Mouse (Mus musculus) right cerebral cortex, postnatal 25 days (tissue): ENCODE results near the gene Cped1.
"Not testable (repeated sequence)": the region's sequence is repeated elsewhere in the genome, so short reads cannot be mapped to it uniquely, and the experiment has no call there.

Experiments
- DNase-seq: peaks from one replicate; pipeline ENCODE4 v3.0.0; 2022

The Cped1 gene

DNA sequence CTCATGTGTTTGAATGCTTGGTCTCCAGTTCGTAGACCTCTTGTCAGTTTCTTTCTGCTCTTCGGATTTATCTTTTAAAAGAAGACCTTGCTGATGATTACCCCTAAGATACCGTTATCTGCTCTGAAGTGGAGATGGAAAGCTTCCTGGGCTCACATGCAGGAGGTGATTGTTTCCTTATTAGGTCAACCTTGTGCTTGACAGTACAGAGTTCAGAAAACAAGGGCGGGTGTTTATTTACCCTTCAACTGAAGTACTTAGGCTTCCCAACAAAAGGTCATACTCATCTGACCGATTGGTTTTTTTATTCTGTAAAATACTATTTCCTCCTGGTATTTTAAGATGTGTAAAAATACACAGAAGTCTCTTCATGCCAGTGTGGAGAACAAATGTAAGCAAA lies 106.1 kb downstream of the Cped1 start:
- no peak for DNase-seq

DNA sequence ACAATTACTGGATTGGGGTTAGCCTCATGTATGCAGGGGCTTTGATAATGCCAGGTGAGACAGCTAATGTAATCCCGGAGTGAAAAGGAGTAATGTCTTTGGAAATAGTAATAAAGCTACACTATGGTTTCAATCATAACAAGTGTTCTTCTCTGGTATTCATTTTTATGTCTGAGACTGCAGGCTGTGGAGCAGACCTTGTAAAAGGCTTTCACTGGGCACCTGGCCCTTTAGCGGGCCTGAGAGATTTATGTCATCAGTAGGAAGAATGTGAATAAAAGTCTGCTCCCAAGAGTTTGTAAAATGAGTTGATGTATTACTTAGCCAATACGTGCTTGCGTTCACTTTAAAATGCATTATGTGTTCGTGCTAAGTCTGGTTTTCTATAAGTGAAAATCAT lies 108.1 kb downstream of the Cped1 start:
- no peak for DNase-seq

DNA sequence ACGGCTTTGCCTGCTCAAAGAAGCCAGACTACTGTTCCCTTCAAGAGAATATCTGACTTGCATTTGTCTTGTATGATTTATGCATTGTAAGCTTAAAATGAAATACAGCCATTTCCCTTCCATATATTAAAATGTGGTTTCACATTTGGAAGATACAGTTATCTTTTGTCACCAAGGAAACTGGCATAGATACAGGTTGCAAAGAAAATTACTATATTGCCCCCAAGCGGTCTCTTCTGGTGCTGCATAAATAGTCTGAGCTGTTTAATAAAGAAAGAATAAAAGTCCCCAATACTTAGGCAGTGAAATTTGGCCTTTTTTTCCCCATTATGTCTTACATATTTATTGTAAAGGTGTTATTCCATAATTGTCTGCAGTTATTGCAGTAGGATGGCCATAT lies 112.0 kb downstream of the Cped1 start:
- DNase-seq, result peak; percentile 7

DNA sequence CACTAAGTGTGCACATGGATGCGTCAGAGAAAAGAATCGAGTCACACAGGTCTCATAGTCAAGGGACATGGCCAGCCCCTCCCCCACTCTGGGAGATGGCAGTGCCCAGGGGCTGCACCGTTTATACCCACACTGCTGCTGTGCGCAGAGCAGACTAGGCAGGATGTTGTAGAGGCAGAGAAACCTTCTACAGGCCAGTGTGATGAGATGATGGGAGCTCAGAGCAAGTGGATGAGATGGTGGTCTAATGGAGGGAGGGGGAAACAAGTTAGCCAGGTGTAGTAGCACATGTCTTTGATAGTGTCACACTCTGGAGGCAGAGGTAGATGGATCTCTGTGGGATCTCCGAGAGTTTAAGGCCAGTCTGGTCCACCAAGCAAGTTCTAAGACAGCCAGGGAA lies 114.1 kb downstream of the Cped1 start:
- DNase-seq, result no peak

DNA sequence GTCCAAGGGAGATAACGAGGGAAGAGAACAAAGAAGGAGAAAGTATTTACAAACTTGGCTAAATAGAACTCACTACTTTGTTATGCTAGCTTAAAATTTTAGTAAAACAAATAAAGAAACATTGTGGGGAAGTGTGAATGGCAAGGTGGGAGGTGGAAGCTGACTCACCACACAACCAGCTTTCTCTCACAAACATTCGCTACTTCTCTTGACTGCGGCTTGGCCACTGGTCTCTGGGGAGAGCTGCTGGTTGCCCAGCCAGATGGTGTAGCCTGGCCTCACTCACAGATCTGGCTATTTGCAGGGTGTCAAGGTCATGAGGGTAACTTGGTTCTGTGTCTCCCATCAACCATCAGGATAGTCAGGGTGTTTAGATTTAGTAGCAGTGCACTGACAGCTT lies 116.2 kb downstream of the Cped1 start:
- peak; percentile 12 for DNase-seq

DNA sequence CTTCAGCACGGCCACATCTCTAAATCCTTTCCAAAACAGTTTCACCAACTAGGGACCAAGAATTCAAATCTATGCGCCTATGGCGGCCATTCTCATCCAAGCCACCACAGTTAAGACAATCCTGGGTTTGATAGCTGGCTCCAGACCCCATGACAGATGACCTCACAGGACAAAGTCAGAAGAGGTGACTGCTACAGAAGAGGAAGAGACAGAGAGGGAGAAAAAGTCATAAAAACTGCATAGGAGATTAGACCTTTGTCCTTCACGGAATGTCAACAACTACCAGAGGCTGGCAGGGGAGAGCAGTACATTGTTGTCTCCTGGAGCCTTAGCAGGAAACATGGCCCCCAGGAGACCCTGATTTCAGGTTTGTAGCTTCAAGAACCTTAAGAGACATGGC lies 117.0 kb downstream of the Cped1 start:
- DNase-seq, result no peak

DNA sequence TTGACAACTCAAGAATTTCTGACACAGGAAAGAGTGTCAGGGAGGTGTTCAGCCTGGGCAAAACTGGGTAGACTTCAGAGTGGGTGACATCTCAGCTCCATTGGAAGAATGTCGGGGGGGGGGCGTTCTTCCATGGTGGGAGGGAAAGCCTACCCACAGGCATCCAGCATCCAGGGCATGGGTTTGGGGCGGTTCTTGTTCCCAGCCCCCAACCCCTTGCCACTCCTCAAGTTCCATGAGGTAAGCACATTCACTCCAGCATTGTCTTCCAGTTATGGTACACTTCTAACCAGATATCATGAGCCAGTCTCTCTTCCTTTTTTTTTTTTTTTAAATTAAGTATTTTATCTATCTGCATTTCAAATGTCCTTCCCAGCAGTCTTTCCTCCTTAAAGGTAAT lies 118.0 kb downstream of the Cped1 start:
- DNase-seq, result no peak

DNA sequence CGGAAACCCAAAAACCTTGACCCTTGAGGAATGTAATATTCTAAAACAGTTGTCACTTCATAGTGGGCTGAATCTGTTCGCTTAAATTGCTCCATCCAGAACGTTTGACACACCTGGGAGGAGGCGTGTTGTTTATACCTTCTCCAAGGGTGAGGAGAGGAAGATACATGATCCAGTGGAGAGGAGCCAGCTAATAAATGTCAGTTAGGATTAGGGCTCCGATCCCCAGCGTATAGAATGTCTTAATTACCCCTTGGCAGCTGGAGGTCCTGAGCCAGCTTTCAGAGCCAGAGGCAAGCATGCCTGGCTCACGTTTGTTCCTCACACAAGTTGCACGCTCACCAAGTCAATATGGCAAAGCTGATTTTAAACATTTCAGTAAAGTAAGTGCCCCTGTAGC lies 118.5 kb downstream of the Cped1 start:
- DNase-seq, result no peak

DNA sequence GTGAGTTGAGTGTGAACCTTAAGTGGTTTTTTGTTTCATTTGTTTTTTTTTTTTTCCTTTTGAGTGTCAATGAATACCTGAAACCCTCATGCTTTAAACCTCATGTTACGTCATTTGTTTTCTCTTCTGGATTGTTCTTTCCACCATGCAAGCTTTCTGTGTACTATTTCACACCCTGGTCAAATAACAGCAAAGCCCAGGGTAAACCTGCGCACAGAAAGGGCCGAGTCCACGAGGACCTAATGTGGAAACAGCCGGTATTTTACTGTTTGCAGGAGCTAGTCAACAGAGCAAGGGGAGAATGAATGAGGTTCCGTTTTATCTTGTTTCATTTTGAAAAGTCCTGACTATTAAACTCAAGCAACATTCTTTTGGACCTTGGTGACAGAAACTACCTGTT lies 128.4 kb downstream of the Cped1 start:
- DNase-seq, result no peak

DNA sequence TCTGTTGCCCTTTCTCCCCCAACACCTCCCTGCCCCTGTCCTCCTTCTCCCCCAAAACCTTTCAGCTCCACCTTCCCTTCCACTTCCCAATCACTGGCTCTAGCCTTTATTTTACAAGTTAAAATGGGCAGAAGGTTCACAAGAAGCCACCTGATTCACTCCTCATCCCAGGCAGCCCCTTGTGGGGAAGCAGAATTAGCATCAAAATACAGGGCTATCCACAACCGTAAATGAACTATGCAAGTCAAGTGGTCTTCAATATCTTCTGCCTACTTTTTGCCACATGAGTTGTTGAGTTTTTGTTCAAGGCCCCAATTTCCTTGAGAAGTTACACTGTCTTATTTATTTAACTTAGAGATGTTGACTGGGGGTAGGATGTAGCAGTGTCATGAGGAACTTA lies 131.0 kb downstream of the Cped1 start:
- no peak for DNase-seq

DNA sequence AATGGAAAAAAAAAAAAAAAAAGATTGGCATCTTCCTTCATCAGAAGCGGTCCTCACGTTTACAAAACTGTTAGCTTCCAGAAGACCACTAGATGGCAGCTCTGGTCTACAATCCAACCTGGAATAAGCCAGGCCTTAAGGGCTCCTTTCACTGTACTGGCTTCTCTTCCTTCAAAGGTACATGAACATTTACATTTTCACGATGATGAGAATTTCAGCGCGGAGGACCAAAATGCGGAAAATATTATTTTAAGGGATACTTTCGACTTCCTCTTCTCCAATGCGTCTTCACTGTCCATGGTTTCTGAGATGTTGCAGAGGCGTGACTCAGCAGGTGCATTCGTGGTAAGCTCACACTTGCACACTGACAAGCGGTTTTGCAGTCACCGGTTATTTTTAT lies 136.4 kb downstream of the Cped1 start:
- peak; percentile 19 for DNase-seq

DNA sequence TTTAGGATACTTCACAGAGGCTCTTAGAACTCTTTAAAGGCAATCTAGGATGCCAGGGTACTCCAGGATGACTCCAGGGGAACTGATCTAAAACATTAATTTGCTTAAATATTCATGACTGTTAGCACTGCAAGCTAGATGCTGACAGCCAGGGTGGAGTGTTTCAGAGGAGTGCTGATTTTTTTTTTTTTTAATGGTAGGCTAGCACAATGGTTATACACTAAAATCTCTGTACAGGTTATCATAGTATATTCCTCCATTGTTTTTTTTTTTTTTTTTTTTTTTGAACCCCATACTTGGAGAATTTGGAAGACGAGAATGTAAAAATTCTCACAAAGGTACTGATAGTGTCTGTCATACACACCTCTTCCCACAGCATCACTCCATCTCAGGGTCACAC lies 137.0 kb downstream of the Cped1 start:
- no peak for DNase-seq

DNA sequence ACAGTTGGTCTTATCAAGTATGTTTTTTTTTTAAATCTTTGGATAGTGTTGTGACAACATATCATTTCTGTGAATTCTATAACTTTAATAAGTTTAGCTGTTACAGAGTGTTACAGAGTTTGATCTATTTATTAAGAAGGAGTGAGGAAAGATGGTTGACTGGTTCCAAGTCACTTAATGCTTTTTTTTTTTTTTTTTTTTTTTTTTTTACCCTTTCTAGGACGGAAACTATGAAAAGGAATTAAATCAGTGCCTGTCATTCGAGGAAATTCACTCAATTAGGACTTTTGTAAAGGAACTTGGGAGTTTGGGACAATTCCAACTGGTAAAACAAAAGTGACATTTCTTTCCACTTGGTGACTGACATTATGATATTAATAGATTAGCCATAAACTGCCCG lies 137.6 kb downstream of the Cped1 start:
- DNase-seq, result no peak

DNA sequence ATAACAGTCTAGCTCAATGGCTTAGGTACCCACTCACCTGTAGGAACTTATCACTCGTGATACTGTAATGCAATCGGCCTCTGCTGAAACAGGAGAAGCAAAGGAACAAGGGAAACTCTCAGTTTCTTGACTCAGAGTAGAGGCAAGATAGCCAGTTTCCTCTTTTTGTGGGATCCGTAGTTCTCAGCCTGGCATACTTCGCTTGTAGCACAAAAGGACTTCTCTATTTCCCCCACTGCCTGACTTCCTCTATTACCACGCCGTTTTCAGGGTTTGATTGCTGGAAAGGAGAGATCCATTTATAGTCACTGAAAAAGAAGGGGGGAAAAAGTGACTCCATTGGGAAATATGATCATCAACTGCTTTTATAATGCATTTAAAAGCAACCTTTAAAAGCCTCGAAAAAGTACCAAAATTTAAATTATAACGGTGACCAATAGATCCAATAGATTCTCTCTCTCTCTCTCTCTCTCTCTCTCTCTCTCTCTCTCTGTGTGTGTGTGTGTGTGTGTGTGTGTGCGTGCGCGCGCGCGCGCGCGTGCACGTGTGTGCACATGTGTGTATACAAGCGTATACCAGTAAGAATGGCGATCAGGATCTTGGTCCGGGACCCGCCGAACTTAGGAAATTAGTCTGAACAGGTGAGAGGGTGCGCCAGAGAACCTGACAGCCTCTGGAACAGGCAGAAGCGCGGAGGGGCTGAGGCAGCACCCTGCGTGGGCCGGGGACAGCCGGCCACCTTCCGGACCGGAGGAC lies 139.0 kb downstream of the Cped1 start:
- DNase-seq, result not testable (repeated sequence)

DNA sequence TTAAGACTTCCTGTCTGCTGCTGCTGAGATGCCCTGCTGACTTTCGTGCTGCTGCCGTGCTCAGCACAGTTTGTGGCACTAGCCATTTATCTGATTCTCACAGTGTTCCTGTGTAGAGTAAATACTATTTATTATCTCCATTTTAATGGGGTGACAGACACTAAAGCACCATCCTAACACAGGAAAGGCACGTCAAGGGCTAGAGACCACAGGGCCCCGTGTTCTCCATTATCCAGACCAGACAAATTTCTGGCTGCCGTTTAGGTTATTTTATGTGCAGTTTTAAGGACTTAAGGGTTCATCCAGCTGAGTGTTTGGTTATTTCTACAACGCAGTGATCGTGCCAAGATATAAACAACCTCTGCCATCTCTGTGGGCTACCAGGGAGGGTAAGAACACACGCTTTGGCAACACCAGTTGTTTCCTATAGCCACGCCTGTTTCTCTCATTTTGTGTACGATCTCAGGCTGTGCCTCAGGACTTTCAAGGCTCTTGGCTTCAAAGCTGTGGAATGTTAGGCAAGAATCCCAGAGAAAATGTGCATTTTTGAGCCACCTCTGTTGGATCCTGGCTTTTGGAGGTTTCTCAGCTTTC lies 149.4 kb downstream of the Cped1 start:
- no peak for DNase-seq

DNA sequence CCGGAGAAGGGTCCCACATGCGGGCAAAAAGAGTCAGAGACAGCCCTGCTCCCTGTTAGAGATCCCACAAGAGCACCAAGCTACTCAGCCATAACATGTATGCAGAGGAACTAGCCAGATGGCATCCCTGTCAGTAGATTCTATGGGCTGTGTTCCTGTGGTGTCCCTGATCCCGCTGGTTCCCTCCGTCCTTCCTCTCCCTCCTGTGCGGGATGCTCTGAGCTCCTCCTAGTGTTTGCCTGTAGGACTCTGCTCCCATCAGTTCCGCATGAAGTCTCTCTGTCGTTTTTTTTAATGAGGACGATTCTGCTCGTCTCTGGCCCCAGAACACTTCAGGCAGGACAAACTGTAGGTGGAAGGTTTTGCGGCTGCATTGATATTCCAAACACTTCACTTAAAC lies 151.1 kb downstream of the Cped1 start:
- no peak for DNase-seq

DNA sequence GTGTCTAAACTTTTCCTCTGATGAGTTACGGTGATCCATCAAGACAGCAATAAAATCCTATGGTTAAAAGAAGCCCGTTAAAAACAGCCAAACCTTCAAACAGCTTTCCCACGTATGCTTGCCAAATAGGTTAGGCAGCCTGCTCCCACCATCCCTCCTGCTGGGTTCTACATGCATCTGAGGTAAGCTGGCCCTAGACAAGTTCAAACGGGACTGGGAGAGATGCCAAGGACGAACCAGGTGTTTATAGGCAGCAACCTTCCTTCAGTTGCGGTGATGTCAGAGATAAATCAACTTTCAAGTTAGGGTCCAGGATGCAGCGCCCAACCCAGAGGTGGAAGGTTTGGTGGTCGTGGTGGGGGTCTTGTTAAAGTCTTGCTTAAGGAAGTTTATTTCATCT lies 155.1 kb downstream of the Cped1 start:
- no peak for DNase-seq

DNA sequence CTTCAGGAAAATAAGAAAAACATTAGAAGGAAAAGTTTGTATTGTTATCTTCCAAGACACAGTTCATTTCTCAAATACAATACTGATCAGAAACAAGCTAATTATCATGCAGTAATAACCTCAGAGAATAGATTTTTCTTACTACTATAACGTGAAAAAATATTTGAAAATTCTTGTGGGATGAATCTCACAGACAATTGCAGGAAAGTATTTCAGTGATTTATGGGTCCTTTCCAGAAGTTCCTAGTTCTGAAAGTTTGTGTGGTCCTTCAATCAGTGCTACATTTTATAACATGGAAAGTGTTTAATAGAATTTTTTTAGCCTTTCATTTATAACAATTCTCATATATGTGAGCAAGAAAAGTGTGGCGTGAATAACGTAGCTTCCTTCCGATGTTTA lies 161.5 kb downstream of the Cped1 start:
- DNase-seq, result no peak

DNA sequence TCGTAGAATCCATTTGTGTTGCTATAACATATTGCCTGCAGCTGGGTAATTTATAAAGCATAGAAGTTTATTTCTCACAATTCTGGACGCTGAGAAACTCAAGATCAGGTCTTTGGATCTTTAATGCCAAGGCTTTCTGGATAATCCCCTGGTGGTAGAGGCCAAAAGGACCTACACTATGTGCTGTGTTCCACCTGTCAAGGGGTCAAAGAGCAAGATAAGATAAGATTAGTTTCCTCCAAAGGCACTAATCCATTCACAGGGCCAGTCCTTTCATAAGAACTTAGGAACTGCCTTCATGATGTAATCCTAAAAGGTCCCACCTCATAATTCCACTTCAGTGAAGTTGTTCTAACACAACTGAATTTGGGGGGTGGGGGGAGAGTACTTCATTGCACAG lies 162.8 kb downstream of the Cped1 start:
- no peak for DNase-seq

DNA sequence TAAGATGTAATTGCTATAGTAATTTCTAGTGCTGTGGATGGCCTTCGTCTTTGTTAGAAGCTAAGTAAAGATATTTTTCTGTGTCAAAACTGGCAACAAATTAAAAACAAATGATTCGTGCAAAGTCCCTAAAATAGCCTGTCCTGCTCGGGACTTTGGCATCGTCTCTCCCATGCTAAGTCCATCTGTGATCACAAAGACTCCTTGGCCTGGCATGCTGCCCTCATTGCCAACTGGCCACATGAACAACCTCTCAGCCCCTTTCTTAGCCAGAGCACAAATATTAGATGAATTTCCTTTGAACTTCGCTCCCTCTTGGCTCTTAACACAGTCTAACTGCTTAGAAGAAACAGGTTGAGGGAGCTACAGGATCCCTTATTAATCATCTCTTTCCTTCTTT lies 171.7 kb downstream of the Cped1 start:
- DNase-seq, result no peak

DNA sequence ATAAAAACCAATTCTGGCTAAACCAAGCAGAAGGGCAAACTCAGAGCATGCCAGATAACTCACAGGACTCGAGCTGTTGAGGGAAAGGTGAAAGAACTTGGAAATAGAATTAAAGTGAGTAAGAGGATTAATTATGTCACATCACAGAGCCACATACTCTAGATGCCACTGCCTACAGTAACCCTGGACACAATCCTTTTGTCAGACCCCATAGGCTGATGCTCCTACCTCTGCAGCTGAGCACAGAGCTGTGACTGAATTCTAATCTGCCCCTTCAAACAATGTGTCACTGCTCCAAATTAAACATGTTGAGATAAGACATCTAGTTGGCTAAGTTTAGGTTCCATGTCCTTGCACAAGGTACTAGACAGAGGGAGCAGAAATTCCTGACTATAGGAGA lies 176.2 kb downstream of the Cped1 start:
- no peak for DNase-seq

DNA sequence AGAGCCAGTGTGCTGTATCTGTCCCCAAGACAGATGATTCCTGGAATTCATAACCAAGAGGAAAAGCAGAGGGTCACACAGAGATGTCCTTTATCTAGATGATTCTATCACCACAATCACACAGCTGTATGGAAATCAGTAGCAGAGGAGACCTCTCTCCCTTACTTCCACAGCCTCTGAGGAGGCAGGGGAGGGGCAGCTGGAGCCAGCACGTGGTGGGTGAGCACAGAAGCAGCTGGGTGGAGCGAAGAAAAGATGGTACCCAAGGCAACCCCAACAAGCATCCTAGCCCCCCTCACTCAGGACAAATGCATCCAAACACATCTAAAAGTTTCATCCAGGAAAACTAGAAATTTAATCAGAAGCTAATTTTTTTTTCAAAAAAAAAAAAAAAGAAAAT lies 182.7 kb downstream of the Cped1 start:
- DNase-seq, result no peak

DNA sequence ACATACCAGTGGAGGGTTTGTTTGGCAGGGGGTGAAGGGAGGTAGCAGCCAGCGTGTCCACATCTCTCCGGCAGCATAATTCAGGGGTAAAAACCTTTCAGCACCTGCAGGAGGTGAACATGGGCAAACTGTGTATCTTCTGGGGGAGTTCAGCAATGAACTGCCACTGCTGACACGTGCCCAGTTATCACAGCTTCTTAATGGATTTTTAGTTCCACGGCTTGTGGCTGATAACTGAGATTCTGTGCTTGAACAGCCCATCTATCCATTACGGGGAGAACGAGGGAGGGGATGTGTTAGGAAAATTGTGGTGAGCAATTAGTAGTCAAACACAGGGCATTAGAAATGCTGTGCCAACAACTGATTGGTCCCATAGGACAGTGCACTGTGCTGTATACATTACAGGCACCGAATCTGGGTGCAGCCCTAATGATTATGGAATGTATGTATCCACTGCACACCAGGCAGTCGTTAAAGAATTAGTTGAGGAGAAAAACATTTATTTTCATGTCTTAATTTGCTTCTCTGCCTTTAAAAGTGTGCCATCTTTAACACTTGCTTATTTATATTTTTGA lies 193.1 kb downstream of the Cped1 start:
- no peak for DNase-seq

DNA sequence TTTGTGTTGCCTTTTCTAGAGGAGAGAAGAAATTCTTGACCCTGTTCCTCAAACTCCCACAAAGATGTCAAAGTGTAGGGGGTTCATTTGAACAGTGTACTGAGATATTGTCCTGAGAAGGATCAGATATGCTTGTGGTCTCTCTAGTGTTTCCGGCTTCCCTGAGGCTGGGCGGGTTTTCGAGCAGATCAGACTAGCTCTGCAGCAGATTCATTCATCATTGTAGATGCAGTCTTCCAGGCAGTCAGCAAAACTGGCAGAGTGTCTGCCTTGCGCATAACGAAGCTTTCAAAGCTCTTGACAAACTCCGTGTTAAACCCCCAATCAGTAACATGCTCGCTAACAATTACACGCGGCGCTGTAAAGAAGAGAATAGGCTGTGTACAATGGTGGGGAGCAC lies 194.6 kb downstream of the Cped1 start:
- peak; percentile 17 for DNase-seq

DNA sequence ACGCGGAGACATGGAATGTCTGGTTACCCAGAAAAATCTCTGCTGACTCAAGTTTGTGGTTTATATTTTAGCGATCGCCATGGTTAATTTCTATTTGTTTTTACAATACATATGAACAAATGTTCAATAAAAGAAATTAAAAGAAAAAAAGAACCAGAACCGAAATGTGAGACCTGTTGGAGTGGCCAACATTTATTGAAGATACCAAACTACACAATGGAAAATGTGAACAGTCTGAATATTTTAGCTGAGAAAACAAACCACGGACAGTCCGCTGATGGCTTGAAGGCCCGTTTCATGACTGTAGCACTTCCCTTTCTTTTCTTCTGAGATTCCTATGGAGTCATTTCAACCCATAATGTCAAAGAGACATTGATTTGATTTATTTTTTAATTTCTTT lies 201.3 kb downstream of the Cped1 start:
- no peak for DNase-seq
